Mouse (Mus musculus): ENCODE results near the gene Adgrf1.

DNA sequence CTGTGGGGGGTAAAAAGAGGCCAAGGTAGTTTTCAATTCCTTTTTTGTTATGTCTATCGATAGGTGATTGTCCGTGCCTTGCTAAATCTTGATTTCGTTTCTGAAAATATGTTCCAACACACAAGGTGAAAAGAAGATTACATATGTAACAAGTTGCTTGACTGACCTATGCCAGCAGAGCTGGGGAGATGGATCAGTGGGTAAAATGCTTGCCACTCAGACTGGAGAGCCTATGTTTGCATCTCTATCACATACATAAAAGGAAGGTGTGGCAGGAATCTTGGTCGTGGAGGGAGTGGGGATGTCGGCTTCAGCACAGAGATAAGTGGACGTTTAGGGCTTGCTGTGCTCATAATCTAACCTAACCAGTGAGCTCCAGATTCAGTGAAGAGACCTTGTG is 93.8 kb downstream of the Adgrf1 start:
- TF ChIP-seq GATA1 (IDR thresholded peaks at IDR 0.05; ENCODE audit: borderline replicate concordance, low read length) (no peak), FLI1 (IDR thresholded peaks at IDR 0.05; ENCODE audit: low read length) (no peak)

Measured in megakaryocyte, embryonic 14.5 days (primary cell).